Mouse (Mus musculus): Measurements from ENCODE around the gene Kmt2b. TPM values are rescaled to one million over a fixed set of nuclear protein-coding genes. Genes with fewer than 3 reads are reported as not detected.

The Kmt2b gene
- polyA plus RNA-seq, 1 experiment from 2014 or later, result 7.4 TPM

DNA sequence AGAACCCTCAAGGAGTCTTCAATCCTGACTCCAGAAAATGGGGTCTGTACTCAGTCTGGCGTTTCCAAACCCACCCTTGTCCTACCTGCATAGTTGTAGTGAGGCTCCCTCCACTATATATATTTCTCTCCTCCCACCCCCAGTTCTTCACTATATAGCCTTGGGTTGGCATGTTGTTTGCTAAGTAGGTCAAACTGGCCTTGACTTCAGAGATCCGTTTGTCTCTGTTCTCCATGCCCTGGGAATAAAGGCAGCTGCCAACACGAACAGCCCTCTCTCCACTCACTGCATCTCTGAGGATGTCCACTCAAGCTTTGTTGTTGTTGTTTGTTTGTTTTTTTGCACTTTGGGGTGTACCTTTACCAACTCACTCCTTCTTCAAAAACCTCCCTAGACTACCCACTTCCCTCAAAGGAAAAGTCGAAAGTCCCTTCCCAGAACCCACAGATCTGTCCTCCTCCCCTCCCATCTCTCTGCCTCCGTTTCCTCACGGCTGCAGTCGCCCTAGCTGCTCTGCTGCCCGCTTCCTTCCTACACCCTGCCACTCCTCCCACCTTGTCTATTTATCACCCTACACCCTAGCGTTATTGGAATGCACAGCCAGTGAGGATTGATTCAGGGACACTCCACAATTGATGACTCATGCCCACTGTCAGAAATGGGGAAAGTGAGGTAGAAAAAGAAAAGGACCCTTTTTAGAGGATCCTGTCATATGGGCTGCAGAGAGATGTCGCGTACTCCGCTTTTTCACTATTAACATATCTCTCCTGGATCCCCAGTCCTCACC is 29.7 kb downstream of the Kmt2b start:
- peak overlapping the region; percentile 81 for H3K27ac ChIP-seq (replicated peaks)
- H3K9me3 ChIP-seq (replicated peaks), result no peaks in the 10 kb centered on the region
- DNase-seq (ENCODE audit: low spot score), result no peak
- H3K36me3 ChIP-seq, result peaks cover 44% of the 10 kb centered on the region
- H3K4me3 ChIP-seq, result peak overlapping the region; percentile 76
- H3K4me1 ChIP-seq, result peaks cover 33% of the 10 kb centered on the region
- no peaks in the 10 kb centered on the region for H3K27me3 ChIP-seq (ENCODE audit: low read depth, poor library complexity, severe bottlenecking)
- WGBS, result 20% methylated on average over 12 of the region's 12 CpGs

GRCm38 (mm10) chr7:30557901-30558514 is 30.5 kb downstream of the Kmt2b start:
- Histone ChIP-seq H3K27ac (replicated peaks) (no peak overlapping the region), H3K36me3 (peaks cover 44% of the 10 kb centered on the region), H3K4me3 (peak overlapping the region; percentile 76), H3K9me3 (replicated peaks) (no peaks in the 10 kb centered on the region), H3K27me3 (ENCODE audit: low read depth, poor library complexity, severe bottlenecking) (0 out of 2 replicates have a peak, but pooled peaks cover 4% of the 10 kb centered on the region), H3K4me1 (peaks cover 39% of the 10 kb centered on the region)
- DNase-seq (ENCODE audit: low spot score), result no peak
- WGBS, result 92% methylated on average over 13 of the region's 13 CpGs

DNA sequence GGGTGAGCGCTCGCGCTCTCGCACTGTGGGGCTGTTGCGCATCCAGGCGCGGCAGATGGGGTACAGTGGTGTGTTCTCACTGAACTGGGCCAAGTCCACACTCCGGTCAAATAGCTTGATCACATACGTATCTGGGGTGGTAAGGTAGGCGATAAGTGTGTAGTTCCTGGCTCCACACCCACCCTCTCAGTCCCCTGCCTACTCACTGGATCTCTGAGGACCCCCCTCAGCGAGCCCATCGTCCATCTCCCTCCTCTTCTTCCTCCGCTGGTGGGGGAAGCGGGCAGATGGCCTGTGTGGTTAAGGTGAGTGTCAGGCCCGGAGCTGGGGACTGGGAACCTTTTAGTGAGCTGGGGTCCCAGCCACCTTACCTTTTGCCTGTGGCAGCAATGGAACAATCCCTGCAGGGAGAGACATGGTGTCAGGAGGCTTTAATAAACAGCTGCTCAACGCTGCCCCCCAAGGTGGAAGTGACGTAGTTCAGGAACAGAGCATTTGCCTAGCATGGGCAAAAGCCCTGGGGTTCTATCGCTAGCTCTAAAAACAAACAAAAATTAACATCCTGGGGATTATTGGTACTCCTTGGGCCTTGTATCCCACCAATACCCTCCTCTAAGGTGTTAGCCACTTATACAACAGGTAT is 31.5 kb downstream of the Kmt2b start:
- Histone ChIP-seq H3K4me3 (peak overlapping the region; percentile 26; the same call in 1 of the 2 replicates), H3K36me3 (peaks cover 44% of the 10 kb centered on the region), H3K4me1 (peaks cover 40% of the 10 kb centered on the region), H3K27ac (replicated peaks) (no peak overlapping the region), H3K9me3 (replicated peaks) (no peaks in the 10 kb centered on the region), H3K27me3 (ENCODE audit: low read depth, poor library complexity, severe bottlenecking) (0 out of 2 replicates have a peak, but pooled peaks cover 4% of the 10 kb centered on the region)
- 93% methylated on average over 18 of the region's 18 CpGs for WGBS
- no peak for DNase-seq (ENCODE audit: low spot score)

DNA sequence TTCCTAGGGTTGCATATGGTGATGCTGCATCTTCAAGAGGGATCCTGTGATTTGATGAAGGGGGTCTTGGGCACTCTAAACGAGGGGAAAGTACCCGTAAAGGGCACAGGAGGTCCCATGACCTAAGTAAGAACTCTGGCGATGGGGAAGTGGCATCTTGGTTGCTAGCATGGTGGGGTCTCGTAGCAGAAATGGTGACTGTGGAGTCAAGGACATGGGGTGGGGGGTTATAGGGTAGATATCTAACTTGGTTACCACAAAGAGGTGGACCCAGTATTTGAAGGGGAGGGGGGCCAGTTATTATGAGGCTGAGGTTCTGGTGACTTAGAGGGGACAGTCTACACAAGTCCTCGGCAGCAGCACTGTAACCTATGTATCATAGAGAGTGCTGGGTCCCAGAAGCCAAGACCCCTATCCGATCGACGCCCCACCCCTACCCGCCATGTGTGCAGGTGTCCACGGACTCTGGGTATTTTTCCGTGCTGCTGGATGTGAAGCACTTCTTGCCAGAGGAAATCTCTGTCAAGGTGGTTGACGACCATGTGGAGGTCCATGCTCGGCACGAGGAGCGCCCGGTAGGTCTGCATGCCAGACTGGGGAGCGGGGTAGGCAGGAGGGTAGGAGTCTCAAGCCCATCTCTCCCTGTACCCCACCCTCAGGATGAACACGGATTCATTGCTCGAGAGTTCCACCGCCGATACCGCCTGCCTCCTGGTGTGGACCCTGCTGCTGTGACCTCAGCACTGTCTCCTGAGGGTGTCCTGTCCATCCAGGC is 34.5 kb downstream of the Kmt2b start:
- Histone ChIP-seq H3K36me3 (peaks cover 47% of the 10 kb centered on the region), H3K4me1 (peaks cover 37% of the 10 kb centered on the region), H3K9me3 (replicated peaks) (no peaks in the 10 kb centered on the region), H3K27me3 (ENCODE audit: low read depth, poor library complexity, severe bottlenecking) (0 out of 2 replicates have a peak, but pooled peaks cover 4% of the 10 kb centered on the region), H3K4me3 (peak overlapping the region; percentile 76), H3K27ac (replicated peaks) (peak overlapping the region; percentile 97)
- DNase-seq (ENCODE audit: low spot score), result no peak
- 84% methylated on average over 22 of the region's 22 CpGs for WGBS

GRCm38 (mm10) chr7:30553021-30553589 is 35.4 kb downstream of the Kmt2b start:
- no peak for DNase-seq (ENCODE audit: low spot score)
- H3K36me3 ChIP-seq, result peaks cover 56% of the 10 kb centered on the region
- peaks cover 28% of the 10 kb centered on the region for H3K4me1 ChIP-seq
- H3K4me3 ChIP-seq, result peak overlapping the region; percentile 76
- no peaks in the 10 kb centered on the region for H3K9me3 ChIP-seq (replicated peaks)
- 0 out of 2 replicates have a peak, but pooled peaks cover 4% of the 10 kb centered on the region for H3K27me3 ChIP-seq (ENCODE audit: low read depth, poor library complexity, severe bottlenecking)
- H3K27ac ChIP-seq (replicated peaks), result peak overlapping the region; percentile 97
- 12% methylated on average over 23 of the region's 23 CpGs for WGBS

DNA sequence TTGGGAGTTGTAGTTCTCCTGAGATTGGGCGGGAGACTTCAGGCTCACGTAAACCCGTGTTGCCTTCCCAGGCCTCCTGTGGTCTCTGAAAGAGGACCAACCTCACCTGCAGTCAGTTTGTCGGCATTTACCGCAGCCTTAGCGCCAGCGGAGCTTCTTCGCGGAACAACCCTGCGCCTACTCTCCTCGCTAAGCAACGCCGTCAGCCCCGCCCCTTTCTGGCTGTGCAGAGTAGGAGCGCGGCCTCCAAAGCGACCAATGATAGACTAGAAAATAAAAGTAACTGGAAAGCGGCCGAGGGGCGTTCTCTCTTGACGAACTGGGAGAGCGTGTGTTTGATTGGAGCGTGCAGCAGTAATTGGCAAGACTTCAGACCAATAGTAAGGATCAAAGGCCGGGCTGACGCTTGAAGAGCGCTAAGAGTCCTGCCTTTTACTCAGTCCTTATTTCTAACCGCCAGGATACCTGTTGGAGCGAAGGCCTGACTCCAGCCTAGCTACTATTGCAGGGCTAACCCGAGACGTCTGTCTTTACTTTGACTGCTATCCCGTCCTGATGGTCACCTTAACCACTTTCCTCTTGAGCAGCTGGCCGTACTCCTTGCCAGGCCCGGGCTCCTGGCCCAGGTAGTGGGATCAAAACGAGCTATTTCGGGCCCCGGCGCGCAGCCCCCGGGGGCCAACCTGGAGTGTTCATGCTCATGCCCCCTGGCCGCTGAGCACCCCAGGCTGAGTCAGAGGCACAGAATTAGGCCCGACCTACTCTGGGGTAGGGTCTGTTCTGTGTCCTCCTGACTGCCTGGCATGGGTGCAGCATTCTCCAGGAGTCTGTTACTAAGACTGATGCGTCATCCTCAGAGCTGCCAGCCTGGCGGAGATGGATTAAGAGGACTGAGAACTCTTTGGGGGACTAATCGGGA is 36.2 kb downstream of the Kmt2b start, which contains the start of the genes Hspb6 and Proser3:
Hspb6 (plus strand) TSS at position 77 of the 919 bp plus-strand sequence.
Proser3 (minus strand) TSS at position 198 of the 919 bp plus-strand sequence.
- H3K9me3 ChIP-seq (replicated peaks), result no peaks in the 10 kb centered on the region
- peaks cover 24% of the 10 kb centered on the region for H3K4me1 ChIP-seq
- WGBS, result 1% methylated on average over 44 of the region's 44 CpGs
- peak within 1 kb of the TSS; percentile 76 for H3K4me3 ChIP-seq
- H3K27me3 ChIP-seq (ENCODE audit: low read depth, poor library complexity, severe bottlenecking), result 0 out of 2 replicates have a peak, but pooled peaks cover 4% of the 10 kb centered on the region
- DNase-seq (ENCODE audit: low spot score), result peak; percentile 95
- peak within 1 kb of the TSS; percentile 97 for H3K27ac ChIP-seq (replicated peaks)
- H3K36me3 ChIP-seq, result peaks cover 55% of the 10 kb centered on the region

DNA sequence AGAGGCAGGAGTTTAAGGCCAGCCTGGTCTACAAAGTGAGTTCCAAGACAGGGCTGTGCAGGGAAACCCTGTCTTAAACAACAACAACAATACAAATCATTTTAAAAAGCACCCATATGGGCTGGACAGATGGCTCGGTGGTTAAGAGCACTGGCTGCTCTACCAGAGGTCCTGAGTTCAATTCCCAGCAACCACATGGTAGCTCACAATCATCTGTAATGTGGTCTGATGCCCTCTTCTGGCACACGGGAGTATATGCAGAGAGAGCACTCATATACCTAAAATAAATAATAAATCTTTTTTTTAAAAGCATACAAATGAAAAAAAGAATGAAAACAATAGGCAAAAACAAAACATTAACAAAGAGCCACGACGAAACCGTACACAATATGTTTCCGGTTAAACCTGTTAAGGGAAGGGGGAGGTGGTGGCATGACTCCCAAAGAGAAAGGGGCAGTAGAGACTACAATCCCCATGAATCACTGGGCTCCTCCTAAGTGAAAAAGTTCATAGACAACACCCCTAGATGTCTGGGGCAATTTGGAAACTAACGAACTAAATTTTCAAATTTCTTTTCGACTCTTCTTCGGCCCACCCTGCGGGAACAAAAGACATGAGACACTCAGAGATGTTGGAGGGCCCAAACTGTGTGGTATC is 37.0 kb downstream of the Kmt2b start:
- DNase-seq (ENCODE audit: low spot score), result no peak
- 0 out of 2 replicates have a peak, but pooled peaks cover 4% of the 10 kb centered on the region for H3K27me3 ChIP-seq (ENCODE audit: low read depth, poor library complexity, severe bottlenecking)
- peaks cover 21% of the 10 kb centered on the region for H3K4me1 ChIP-seq
- peak overlapping the region; percentile 97 for H3K27ac ChIP-seq (replicated peaks)
- H3K4me3 ChIP-seq, result peak overlapping the region; percentile 76
- H3K36me3 ChIP-seq, result peaks cover 51% of the 10 kb centered on the region
- WGBS, result 3% methylated on average over 10 of the region's 10 CpGs
- no peaks in the 10 kb centered on the region for H3K9me3 ChIP-seq (replicated peaks)

GRCm38 (mm10) chr7:30550603-30551002 is 37.9 kb downstream of the Kmt2b start:
- H3K27ac ChIP-seq (replicated peaks), result no peak overlapping the region
- 0 out of 2 replicates have a peak overlapping the region, but pooled peaks have one; percentile 4 for H3K4me3 ChIP-seq
- H3K4me1 ChIP-seq, result peaks cover 21% of the 10 kb centered on the region
- WGBS, result 100% methylated on average over 1 of the region's 1 CpGs
- H3K36me3 ChIP-seq, result peaks cover 51% of the 10 kb centered on the region
- 0 out of 2 replicates have a peak, but pooled peaks cover 4% of the 10 kb centered on the region for H3K27me3 ChIP-seq (ENCODE audit: low read depth, poor library complexity, severe bottlenecking)
- no peaks in the 10 kb centered on the region for H3K9me3 ChIP-seq (replicated peaks)
- DNase-seq (ENCODE audit: low spot score), result no peak

GRCm38 (mm10) chr7:30549880-30550279 is 38.6 kb downstream of the Kmt2b start:
- Histone ChIP-seq H3K4me1 (peaks cover 21% of the 10 kb centered on the region), H3K36me3 (peaks cover 49% of the 10 kb centered on the region), H3K27ac (replicated peaks) (no peak overlapping the region), H3K27me3 (ENCODE audit: low read depth, poor library complexity, severe bottlenecking) (0 out of 2 replicates have a peak, but pooled peaks cover 4% of the 10 kb centered on the region), H3K9me3 (replicated peaks) (no peaks in the 10 kb centered on the region), H3K4me3 (no peak overlapping the region)
- no peak for DNase-seq (ENCODE audit: low spot score)
- 83% methylated on average over 2 of the region's 2 CpGs for WGBS

DNA sequence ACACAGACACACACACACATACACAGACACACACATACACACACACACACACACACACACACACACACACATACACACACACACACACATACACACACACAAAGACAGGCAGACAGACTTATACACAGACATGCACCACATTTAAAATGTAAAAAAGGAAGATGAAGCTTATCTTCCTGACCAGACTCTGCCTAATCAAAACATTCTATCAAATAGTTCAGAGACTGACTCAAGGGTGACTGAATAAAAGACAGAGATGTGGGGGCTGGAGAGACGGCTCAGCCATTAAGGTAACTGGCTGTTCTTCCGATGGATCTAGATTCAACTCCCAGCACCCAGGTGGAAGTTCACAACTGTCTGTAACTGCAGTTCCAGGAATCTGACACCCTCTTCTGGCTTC is 44.2 kb downstream of the Kmt2b start:
- H3K27me3 ChIP-seq (ENCODE audit: low read depth, poor library complexity, severe bottlenecking), result no peaks in the 10 kb centered on the region
- no peak overlapping the region for H3K27ac ChIP-seq (replicated peaks)
- H3K4me1 ChIP-seq, result no peaks in the 10 kb centered on the region
- no peak for DNase-seq (ENCODE audit: low spot score)
- WGBS, result 97% methylated on average over 2 of the region's 2 CpGs
- H3K4me3 ChIP-seq, result no peak overlapping the region
- H3K36me3 ChIP-seq, result peaks cover 78% of the 10 kb centered on the region
- no peaks in the 10 kb centered on the region for H3K9me3 ChIP-seq (replicated peaks)

All from midbrain, embryonic 10.5 days (tissue).